Mouse (Mus musculus) liver, embryonic 14.5 days (tissue): ENCODE data around the gene Smco3. TPM values are rescaled to one million over a fixed set of nuclear protein-coding genes. Genes with fewer than 3 reads are reported as not detected.

Experiments used
- ATAC-seq: fragments of 200-750 bp; cut with Nextera tagmentation; 2 replicates; pipeline ENCODE4 v1.8.0; 2017; ENCODE audit warnings: moderate number of reproducible peaks, mild to moderate bottlenecking, moderate library complexity; ENCODE audit not compliant: insufficient read depth
- DNase-seq, 3 experiments: peaks; one replicate each; pipeline ENCODE4 v3.0.0-alpha.2; 2012 to 2013; ENCODE audit warnings: low read depth in 3 of 3, low spot score in 3 of 3
- H3K27ac ChIP-seq: fragments of 300-500 bp; sonication (generic); 2 replicates; pipeline ENCODE4 v1.5.1; 2014; ENCODE audit warnings: moderate library complexity, mild to moderate bottlenecking, control low read depth, inconsistent platforms
- H3K27me3 ChIP-seq: fragments of 300-500 bp; sonication (generic); 2 replicates; pipeline ENCODE4 v1.6.1; 2014; ENCODE audit warnings: mild to moderate bottlenecking, low read length, moderate library complexity; ENCODE audit not compliant: control insufficient read depth, insufficient read depth
- H3K36me3 ChIP-seq: fragments of 300-500 bp; sonication (generic); replicated peaks from 2 replicates; pipeline ENCODE4 v1.6.1; 2014; ENCODE audit warnings: low read depth; ENCODE audit not compliant: control insufficient read depth, insufficient read depth
- H3K4me1 ChIP-seq, 2 experiments: fragments of 200-500 bp in 1 of 2; fragments of 300-500 bp in 1 of 2; sonication (generic) in 1 of 2; replicated peaks; 2 replicates each; pipeline ENCODE4 v1.6.1; 2012 to 2014; ENCODE audit warnings: antibody characterized with exemption in 1 of 2, inconsistent platforms in 1 of 2, low read length in 1 of 2; ENCODE audit not compliant: control insufficient read depth in 2 of 2, insufficient read depth in 2 of 2
- H3K4me2 ChIP-seq: fragments of 300-500 bp; sonication (generic); 2 replicates; pipeline ENCODE4 v1.6.1; 2014; ENCODE audit warnings: low read depth, mild to moderate bottlenecking, control low read depth, moderate library complexity
- H3K4me3 ChIP-seq, 2 experiments: fragments of 200-500 bp in 1 of 2; fragments of 300-500 bp in 1 of 2; sonication (generic) in 1 of 2; 2 replicates each; pipeline ENCODE4 v1.5.1; 2012 to 2014; ENCODE audit warnings: low read depth in 2 of 2, low read length in 2 of 2, mild to moderate bottlenecking in 2 of 2, control low read depth in 1 of 2, inconsistent platforms in 1 of 2, moderate library complexity in 1 of 2; ENCODE audit not compliant: insufficient read depth in 1 of 2
- H3K9ac ChIP-seq: fragments of 300-500 bp; sonication (generic); replicated peaks from 2 replicates; pipeline ENCODE4 v1.6.1; 2014; ENCODE audit warnings: mild to moderate bottlenecking, control low read depth, moderate library complexity
- H3K9me3 ChIP-seq: fragments of 300-500 bp; sonication (generic); 2 replicates; pipeline ENCODE4 v1.6.1; 2016; ENCODE audit warnings: low read length, mixed read lengths; ENCODE audit not compliant: control insufficient read depth
- CTCF ChIP-seq: IDR thresholded peaks from 2 replicates; pipeline ENCODE4 v1.5.1; 2016; ENCODE audit warnings: antibody characterized with exemption, low read depth, control low read depth
- EP300 ChIP-seq: IDR thresholded peaks from 2 replicates; pipeline ENCODE4 v1.6.1; 2016; ENCODE audit warnings: antibody characterized with exemption, low read depth
- WGBS: fragments of 180-500 bp; shearing (Covaris S2); extraction: QIAGEN DNeasy Blood & Tissue Kit; methylation state at CpG from one replicate; pipeline ENCODE4 v1.1.7; 2014; ENCODE audit not compliant: insufficient replicate concordance; 5-methylcytosine and 5-hydroxymethylcytosine counted together
- polyA plus RNA-seq, 2 experiments: library from polyadenylated mRNA; depleted of rRNA in 1 of 2; stranded (reverse) in 1 of 2; unstranded in 1 of 2; fragments of >200 nt; fragmentation: Nextera tagmentation in 1 of 2; extraction: Ambion mirVana in 1 of 2; gene quantifications; 2 replicates each; pipeline versions ENCODE4 v1.2.1 to v1.2.3; 2012 to 2014

Gene Smco3
- polyA plus RNA-seq, 2 experiments: 0.11 TPM; not detected in 1

DNA sequence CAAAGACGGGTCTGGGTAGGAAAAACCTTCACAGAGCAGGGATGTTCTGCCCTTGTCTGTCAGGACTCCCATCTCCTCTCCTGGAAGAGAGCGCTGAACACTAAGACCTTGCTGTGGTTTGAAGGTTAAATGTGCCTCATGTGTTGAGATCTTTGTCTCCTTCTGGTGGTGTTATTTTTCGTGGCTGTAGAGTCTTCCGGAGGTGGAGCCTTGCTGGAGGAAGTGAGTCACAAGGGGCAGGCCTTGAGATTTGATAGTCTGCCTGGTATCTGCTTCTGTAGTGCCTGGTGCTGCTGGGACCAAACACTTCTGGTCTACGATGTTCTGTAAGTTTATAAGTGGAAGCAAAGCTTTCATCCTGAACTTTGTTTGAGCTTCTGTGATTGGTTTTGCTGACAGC lies 13.7 kb upstream of the Smco3 start:
- no peaks in the 10 kb centered on the region for H3K9me3 ChIP-seq
- no peaks in the 10 kb centered on the region for H3K27me3 ChIP-seq
- H3K4me3 ChIP-seq: peak overlapping the region in 1 of 2 experiments; percentile 29; a peak in 1 of 4 replicates
- H3K4me1 ChIP-seq: peaks cover 27 to 41% of the 10 kb centered on the region in 2 experiments
- peak overlapping the region; percentile 27; the same call in 1 of the 2 replicates for H3K9ac ChIP-seq
- TF ChIP-seq CTCF: no peak
- TF ChIP-seq EP300: no peak
- peak overlapping the region; percentile 47 for H3K4me2 ChIP-seq
- DNase-seq (no peak), ATAC-seq (peak; percentile 25)
- 71% methylated on average over 5 of the region's 5 CpGs for WGBS
- peaks cover 76% of the 10 kb centered on the region for H3K36me3 ChIP-seq
- peak overlapping the region; percentile 68 for H3K27ac ChIP-seq

DNA sequence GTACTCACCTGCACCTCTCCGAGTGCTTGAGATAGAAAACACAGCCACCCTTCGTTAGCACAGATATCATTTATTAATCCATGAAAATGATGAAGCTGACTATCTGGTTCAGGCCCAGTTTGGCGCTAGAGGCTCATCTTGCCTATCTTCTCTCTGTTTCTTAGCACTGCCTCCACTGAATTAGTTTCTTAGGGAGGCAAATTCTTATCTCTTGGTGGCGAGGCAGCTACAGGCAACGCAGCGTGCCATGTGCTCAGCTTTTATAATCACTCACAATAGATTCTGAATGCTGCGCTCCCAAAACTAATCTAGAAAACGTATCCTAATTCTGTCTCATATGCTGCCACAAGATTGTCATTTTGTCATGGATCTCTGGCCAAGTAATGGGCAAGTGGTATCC lies 13.1 kb upstream of the Smco3 start:
- peak overlapping the region in 1 of 2 experiments; percentile 29; a peak in 1 of 4 replicates for H3K4me3 ChIP-seq

GRCm38 (mm10) chr6:136847790-136848189 lies 12.5 kb upstream of the Smco3 start:
- no peaks in the 10 kb centered on the region for H3K9me3 ChIP-seq
- H3K27me3 ChIP-seq: no peaks in the 10 kb centered on the region
- H3K9ac ChIP-seq: peak overlapping the region; percentile 19; the same call in 1 of the 2 replicates
- DNase-seq (peak; percentile 61 to 65 (median 63)), ATAC-seq (peak; percentile 72)
- peak overlapping the region; percentile 47 for H3K4me2 ChIP-seq
- peaks cover 18 to 36% of the 10 kb centered on the region in 2 experiments for H3K4me1 ChIP-seq
- WGBS: 10% methylated on average over 2 of the region's 2 CpGs
- peak overlapping the region in 1 of 2 experiments; percentile 5; a peak in 1 of 4 replicates for H3K4me3 ChIP-seq
- peaks cover 64% of the 10 kb centered on the region for H3K36me3 ChIP-seq
- H3K27ac ChIP-seq: peak overlapping the region; percentile 68; the same call in 1 of the 2 replicates
- TF ChIP-seq CTCF (peak; percentile 96), EP300 (no peak)

More for the DNA sequence above, 13.1 kb upstream of the Smco3 start:
- ATAC-seq (peak; percentile 74), DNase-seq (peak in 1 of 3 experiments; percentile 51)
- Histone ChIP-seq H3K36me3 (peaks cover 70% of the 10 kb centered on the region), H3K27ac (peak overlapping the region; percentile 68), H3K27me3 (no peaks in the 10 kb centered on the region), H3K4me2 (peak overlapping the region; percentile 47), H3K4me1 (peaks cover 23 to 39% of the 10 kb centered on the region in 2 experiments), H3K9ac (peak overlapping the region; percentile 27; the same call in 1 of the 2 replicates), H3K9me3 (no peaks in the 10 kb centered on the region)
- 29% methylated on average over 8 of the region's 8 CpGs for WGBS
- TF ChIP-seq CTCF: no peak
- TF ChIP-seq EP300: no peak; the same call in 1 of the 2 replicates

DNA sequence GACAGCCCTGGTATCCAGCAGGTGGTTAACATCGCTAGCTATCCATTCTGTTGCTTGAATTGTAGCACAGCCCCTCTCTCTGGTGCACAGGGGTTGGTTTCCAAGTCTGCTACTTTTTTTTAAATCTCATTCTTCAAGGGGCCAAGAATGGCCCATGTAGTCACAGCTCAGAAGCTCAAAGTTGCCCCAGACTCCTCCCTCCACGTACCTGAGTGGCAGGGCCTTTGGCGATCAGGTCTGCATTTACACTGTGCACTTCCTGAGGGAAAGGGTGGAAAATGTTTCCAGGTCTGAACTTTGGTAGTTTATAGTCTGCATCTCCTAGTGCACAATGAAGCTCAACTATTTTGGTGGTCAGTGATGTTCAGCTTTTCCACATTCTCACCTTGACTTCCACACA lies 12.0 kb upstream of the Smco3 start:
- no peak for TF ChIP-seq CTCF
- no peak for TF ChIP-seq EP300
- peaks cover 59% of the 10 kb centered on the region for H3K36me3 ChIP-seq
- ATAC-seq: no peak

GRCm38 (mm10) chr6:136845706-136846480 lies 10.6 kb upstream of the Smco3 start:
- H3K9ac ChIP-seq: no peak overlapping the region
- no peaks in the 10 kb centered on the region for H3K9me3 ChIP-seq
- TF ChIP-seq EP300: no peak
- no peak for TF ChIP-seq CTCF
- no peak overlapping the region for H3K4me2 ChIP-seq
- H3K4me3 ChIP-seq: no peak overlapping the region
- peaks cover 47% of the 10 kb centered on the region for H3K36me3 ChIP-seq
- no peak overlapping the region for H3K27ac ChIP-seq
- 86% methylated on average over 5 of the region's 5 CpGs for WGBS
- ATAC-seq: no peak
- DNase-seq: no peak
- H3K4me1 ChIP-seq: peaks cover 15 to 33% of the 10 kb centered on the region in 2 experiments
- no peaks in the 10 kb centered on the region for H3K27me3 ChIP-seq

More for the DNA sequence above, 12.0 kb upstream of the Smco3 start:
- Histone ChIP-seq H3K4me1 (peaks cover 15 to 36% of the 10 kb centered on the region in 2 experiments), H3K4me2 (no peak overlapping the region; the same call in 1 of the 2 replicates), H3K9ac (no peak overlapping the region), H3K4me3 (no peak overlapping the region), H3K27me3 (no peaks in the 10 kb centered on the region), H3K27ac (no peak overlapping the region), H3K9me3 (no peaks in the 10 kb centered on the region)
- DNase-seq: no peak
- 92% methylated on average over 3 of the region's 3 CpGs for WGBS
